Mouse (Mus musculus) intestine, postnatal 0 days (tissue): ENCODE results near the gene Trpc4ap. TPM values are rescaled to one million over a fixed set of nuclear protein-coding genes. Genes with fewer than 3 reads are reported as not detected.

ENCODE experiments used
- ATAC-seq: fragments of 200-750 bp; cut with Nextera tagmentation; 2 replicates; pipeline ENCODE4 v1.8.0; 2017; ENCODE audit warnings: mild to moderate bottlenecking, moderate TSS enrichment, moderate library complexity
- H3K27ac ChIP-seq: fragments of 300-500 bp; sonication (generic); 2 replicates; pipeline ENCODE4 v1.5.1; 2014; ENCODE audit warnings: mild to moderate bottlenecking, low read depth, low read length, moderate library complexity
- H3K27me3 ChIP-seq: fragments of 300-500 bp; sonication (generic); replicated peaks from 2 replicates; pipeline ENCODE4 v1.6.1; 2014; ENCODE audit warnings: low read length, mixed read lengths; ENCODE audit not compliant: control insufficient read depth, insufficient read depth
- H3K36me3 ChIP-seq: fragments of 300-500 bp; sonication (generic); 2 replicates; pipeline ENCODE4 v1.6.1; 2014; ENCODE audit warnings: mild to moderate bottlenecking, moderate library complexity; ENCODE audit not compliant: control insufficient read depth, insufficient read depth
- H3K4me1 ChIP-seq: fragments of 300-500 bp; sonication (generic); replicated peaks from 2 replicates; pipeline ENCODE4 v1.6.1; 2014; ENCODE audit warnings: antibody characterized with exemption, low read length, mixed read lengths; ENCODE audit not compliant: control insufficient read depth, insufficient read depth
- H3K4me2 ChIP-seq: fragments of 300-500 bp; sonication (generic); replicated peaks from 2 replicates; pipeline ENCODE4 v1.6.1; 2014; ENCODE audit warnings: low read depth, mild to moderate bottlenecking, moderate library complexity
- H3K4me3 ChIP-seq: fragments of 300-500 bp; sonication (generic); 2 replicates; pipeline ENCODE4 v1.5.1; 2014; ENCODE audit warnings: low read depth, low read length
- H3K9ac ChIP-seq: fragments of 300-500 bp; sonication (generic); 2 replicates; pipeline ENCODE4 v1.6.1; 2014; ENCODE audit warnings: mild to moderate bottlenecking, low read depth, low read length
- H3K9me3 ChIP-seq: fragments of 300-500 bp; sonication (generic); 2 replicates; pipeline ENCODE4 v1.6.1; 2016; ENCODE audit warnings: mixed run types; ENCODE audit not compliant: control insufficient read depth
- CTCF ChIP-seq: sonication (generic); IDR thresholded peaks from 2 replicates; pipeline ENCODE4 v1.5.1; 2016; ENCODE audit warnings: low read depth, mild to moderate bottlenecking, control low read depth, antibody characterized with exemption, moderate library complexity
- WGBS: fragments of 180-500 bp; shearing (Covaris S2); extraction: QIAGEN DNeasy Blood & Tissue Kit; methylation state at CpG from one replicate; pipeline ENCODE4 v1.1.7; 2014; 5-methylcytosine and 5-hydroxymethylcytosine counted together
- polyA plus RNA-seq: library from polyadenylated mRNA; unstranded; fragments of >200 nt; fragmentation: Nextera tagmentation; extraction: Ambion mirVana; gene quantifications from 2 replicates; pipeline ENCODE4 v1.2.1, GENCODE M21; 2015

Trpc4ap gene
- polyA plus RNA-seq, 1 experiment from 2014 or later: 64.8 TPM

DNA sequence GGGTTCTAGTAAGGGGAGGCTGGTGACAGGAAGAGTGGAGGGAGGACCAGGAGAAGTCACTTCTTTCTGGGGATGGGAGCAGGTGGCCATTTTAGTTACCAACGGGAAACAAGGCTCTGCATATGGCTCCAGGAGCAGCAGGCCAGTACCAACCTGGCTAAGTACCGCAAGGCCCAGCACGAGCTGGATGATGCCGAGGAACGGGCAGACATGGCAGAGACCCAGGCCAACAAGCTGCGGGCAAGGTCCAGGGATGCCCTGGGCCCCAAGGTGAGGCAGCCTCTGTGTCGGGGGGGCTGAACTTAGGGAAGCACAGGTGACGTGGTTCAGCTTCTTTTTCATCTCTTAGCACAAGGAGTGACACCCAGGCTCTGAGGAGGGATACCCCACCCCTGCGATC, 58.5 kb downstream of the Trpc4ap start:
- Histone ChIP-seq H3K36me3 (peaks cover 87% of the 10 kb centered on the region), H3K4me2 (no peak overlapping the region), H3K27me3 (0 out of 2 replicates have a peak, but pooled peaks cover 7% of the 10 kb centered on the region), H3K9ac (no peak overlapping the region), H3K4me3 (no peak overlapping the region), H3K4me1 (0 out of 2 replicates have a peak, but pooled peaks cover 5% of the 10 kb centered on the region), H3K9me3 (no peaks in the 10 kb centered on the region), H3K27ac (no peak overlapping the region)
- 90% methylated on average over 9 of the region's 9 CpGs for WGBS
- ATAC-seq: no peak
- TF ChIP-seq CTCF: no peak

DNA sequence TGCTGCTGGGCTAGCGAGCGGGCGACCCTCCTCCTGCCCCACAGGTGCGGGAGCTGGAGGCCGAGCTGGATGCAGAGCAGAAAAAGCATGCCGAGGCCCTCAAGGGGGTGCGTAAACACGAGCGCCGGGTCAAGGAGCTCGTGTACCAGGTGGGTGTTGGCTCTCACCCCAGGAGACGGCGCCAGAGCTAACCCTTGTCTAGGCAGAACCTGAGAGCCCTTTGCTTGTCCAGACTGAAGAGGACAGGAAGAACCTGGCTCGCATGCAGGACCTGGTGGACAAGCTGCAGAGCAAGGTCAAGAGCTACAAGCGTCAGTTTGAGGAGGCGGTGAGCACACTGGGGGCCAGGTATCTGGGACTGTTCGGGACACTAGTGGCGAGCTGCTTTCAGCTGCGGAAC, 59.1 kb downstream of the Trpc4ap start:
- WGBS: 60% methylated on average over 19 of the region's 19 CpGs
- Histone ChIP-seq H3K27ac (no peak overlapping the region; the same call in 1 of the 2 replicates), H3K27me3 (0 out of 2 replicates have a peak, but pooled peaks cover 7% of the 10 kb centered on the region), H3K9me3 (no peaks in the 10 kb centered on the region), H3K4me1 (0 out of 2 replicates have a peak, but pooled peaks cover 5% of the 10 kb centered on the region), H3K4me2 (no peak overlapping the region), H3K4me3 (no peak overlapping the region), H3K9ac (no peak overlapping the region), H3K36me3 (peaks cover 81% of the 10 kb centered on the region)
- no peak for TF ChIP-seq CTCF
- ATAC-seq: no peak

DNA sequence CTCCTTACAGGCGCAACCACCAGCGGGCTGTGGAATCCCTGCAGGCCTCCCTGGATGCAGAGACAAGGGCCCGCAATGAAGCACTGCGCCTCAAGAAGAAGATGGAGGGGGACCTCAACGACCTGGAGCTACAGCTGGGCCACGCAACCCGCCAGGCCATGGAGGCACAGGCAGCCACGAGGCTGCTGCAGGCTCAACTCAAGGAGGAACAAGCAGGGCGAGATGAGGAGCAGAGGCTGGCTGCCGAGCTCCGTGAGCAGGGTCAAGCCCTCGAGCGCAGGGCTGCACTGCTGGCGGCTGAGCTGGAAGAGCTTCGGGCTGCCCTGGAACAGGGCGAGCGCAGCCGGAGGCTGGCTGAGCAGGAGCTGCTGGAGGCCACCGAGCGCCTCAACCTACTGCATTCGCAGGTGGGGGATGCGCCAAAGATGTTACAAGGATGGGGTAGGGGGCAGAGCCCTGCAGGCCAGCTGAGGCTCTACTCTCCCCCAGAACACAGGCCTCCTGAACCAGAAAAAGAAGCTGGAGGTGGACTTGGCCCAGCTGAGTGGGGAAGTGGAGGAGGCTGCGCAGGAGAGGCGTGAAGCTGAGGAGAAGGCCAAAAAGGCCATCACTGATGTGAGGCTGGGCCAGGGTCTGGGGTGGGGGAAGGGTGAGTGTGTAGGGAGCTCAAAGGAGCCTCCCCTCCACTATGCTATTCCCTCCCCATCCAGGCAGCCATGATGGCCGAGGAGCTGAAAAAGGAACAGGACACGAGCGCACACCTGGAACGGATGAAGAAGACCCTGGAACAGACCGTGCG, 59.8 kb downstream of the Trpc4ap start:
- Histone ChIP-seq H3K9ac (no peak overlapping the region), H3K9me3 (no peaks in the 10 kb centered on the region), H3K4me1 (0 out of 2 replicates have a peak, but pooled peaks cover 5% of the 10 kb centered on the region), H3K27me3 (0 out of 2 replicates have a peak, but pooled peaks cover 7% of the 10 kb centered on the region), H3K27ac (no peak overlapping the region), H3K36me3 (peaks cover 73% of the 10 kb centered on the region), H3K4me3 (no peak overlapping the region), H3K4me2 (no peak overlapping the region)
- TF ChIP-seq CTCF: no peak
- 82% methylated on average over 29 of the region's 30 CpGs for WGBS
- no peak for ATAC-seq

DNA sequence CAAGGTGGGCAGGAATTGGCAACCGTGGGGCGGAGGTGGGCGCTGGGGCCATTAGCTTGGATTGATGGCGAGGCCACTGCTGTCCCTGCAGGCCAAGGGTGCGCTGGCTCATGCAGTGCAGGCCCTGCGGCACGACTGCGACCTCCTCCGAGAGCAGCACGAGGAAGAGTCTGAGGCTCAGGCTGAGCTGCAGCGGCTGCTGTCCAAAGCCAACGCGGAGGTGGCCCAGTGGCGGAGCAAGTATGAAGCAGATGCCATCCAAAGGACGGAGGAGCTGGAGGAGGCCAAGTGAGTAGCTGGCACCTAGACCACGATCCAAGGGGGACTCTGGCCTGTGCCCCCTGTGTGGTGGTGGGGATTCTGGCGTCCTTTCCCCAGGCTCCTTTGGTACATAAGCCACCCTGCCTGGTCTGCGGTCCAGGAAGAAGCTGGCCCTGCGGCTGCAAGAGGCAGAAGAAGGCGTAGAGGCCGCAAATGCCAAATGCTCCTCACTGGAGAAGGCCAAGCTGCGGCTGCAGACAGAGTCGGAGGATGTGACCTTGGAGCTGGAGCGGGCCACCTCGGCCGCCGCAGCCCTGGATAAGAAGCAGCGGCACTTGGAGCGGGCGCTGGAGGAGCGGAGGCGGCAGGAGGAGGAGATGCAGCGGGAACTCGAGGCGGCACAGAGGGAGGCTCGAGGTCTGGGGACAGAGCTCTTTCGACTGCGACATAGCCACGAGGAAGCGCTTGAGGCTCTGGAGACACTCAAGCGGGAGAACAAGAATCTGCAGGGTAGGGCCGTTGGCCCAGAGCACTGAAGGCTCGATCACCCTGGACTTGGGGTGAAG, 61.4 kb downstream of the Trpc4ap start:
- WGBS: 58% methylated on average over 43 of the region's 43 CpGs
- H3K4me2 ChIP-seq: no peak overlapping the region

DNA sequence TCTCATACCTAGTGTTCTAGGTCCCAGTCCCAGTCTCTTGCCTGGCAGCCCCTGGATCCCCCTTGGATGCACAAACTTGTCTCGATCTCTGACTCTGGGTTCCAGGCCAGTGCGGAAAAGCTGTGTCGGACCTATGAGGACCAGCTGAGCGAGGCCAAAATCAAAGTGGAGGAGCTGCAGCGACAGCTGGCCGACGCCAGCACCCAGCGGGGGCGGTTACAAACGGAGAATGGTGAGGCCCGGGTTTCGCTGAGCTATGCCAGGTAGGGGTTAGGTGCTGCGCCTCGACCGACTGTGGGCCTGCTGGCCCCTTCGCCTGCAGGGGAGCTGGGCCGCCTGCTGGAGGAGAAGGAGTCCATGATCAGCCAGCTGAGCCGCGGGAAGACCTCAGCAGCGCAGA, 62.0 kb downstream of the Trpc4ap start:
- no peak overlapping the region for H3K4me2 ChIP-seq
- H3K27ac ChIP-seq: no peak overlapping the region
- H3K4me1 ChIP-seq: 0 out of 2 replicates have a peak, but pooled peaks cover 5% of the 10 kb centered on the region
- no peak overlapping the region for H3K4me3 ChIP-seq
- H3K9ac ChIP-seq: no peak overlapping the region
- ATAC-seq: no peak
- TF ChIP-seq CTCF: no peak
- H3K36me3 ChIP-seq: peaks cover 51% of the 10 kb centered on the region
- H3K27me3 ChIP-seq: 0 out of 2 replicates have a peak, but pooled peaks cover 7% of the 10 kb centered on the region
- whole genome bisulfite sequencing: 82% methylated on average over 20 of the region's 20 CpGs
- no peaks in the 10 kb centered on the region for H3K9me3 ChIP-seq

More for the DNA sequence above, 61.4 kb downstream of the Trpc4ap start:
- Histone ChIP-seq H3K36me3 (peaks cover 58% of the 10 kb centered on the region), H3K9me3 (no peaks in the 10 kb centered on the region), H3K4me3 (no peak overlapping the region), H3K27me3 (0 out of 2 replicates have a peak, but pooled peaks cover 7% of the 10 kb centered on the region), H3K9ac (no peak overlapping the region), H3K27ac (no peak overlapping the region), H3K4me1 (0 out of 2 replicates have a peak, but pooled peaks cover 5% of the 10 kb centered on the region)
- TF ChIP-seq CTCF: no peak
- ATAC-seq: no peak

DNA sequence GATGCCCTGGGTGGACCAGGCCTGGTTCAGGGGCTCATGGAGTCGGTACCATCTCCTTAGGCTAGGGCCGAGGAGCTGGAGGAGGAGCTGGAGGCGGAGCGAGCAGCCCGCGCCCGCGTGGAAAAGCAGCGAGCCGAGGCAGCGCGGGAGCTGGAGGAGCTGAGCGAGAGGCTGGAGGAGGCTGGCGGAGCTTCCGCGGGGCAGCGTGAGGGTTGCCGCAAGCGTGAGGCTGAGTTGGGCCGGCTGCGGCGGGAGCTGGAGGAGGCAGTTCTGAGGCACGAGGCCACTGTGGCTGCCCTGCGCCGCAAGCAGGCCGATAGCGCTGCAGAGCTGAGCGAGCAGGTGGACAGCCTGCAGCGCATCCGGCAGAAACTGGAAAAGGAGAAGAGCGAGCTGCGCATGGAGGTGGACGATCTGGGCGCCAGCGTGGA, 62.9 kb downstream of the Trpc4ap start:
- ATAC-seq: no peak
- peak; percentile 15; the same call in 1 of the 2 replicates for TF ChIP-seq CTCF
- Histone ChIP-seq H3K27me3 (0 out of 2 replicates have a peak, but pooled peaks cover 7% of the 10 kb centered on the region), H3K9me3 (no peaks in the 10 kb centered on the region), H3K27ac (no peak overlapping the region), H3K4me1 (0 out of 2 replicates have a peak, but pooled peaks cover 5% of the 10 kb centered on the region), H3K36me3 (peaks cover 42% of the 10 kb centered on the region), H3K4me2 (peak overlapping the region; percentile 67), H3K9ac (no peak overlapping the region), H3K4me3 (peak overlapping the region; percentile 32)
- WGBS: 5% methylated on average over 31 of the region's 35 CpGs
